Mouse (Mus musculus) heart, adult 2 months (tissue): ENCODE results near the gene Kctd17. TPM values are rescaled to one million over a fixed set of nuclear protein-coding genes. Genes with fewer than 3 reads are reported as not detected.

Source experiments
- DNase-seq, 2 experiments: peaks; one replicate each; pipeline ENCODE4 v3.0.0; 2021
- H3K27ac ChIP-seq: fragments of 200-600 bp; 2 replicates; pipeline ENCODE4 v1.8.1; 2022
- H3K27me3 ChIP-seq: fragments of 200-500 bp; 2 replicates; pipeline ENCODE4 v1.6.1; 2012; ENCODE audit warnings: mild to moderate bottlenecking, low read length, inconsistent platforms, mixed read lengths; ENCODE audit not compliant: control insufficient read depth, insufficient read depth
- H3K36me3 ChIP-seq: fragments of 200-500 bp; 2 replicates; pipeline ENCODE4 v1.6.1; 2012; ENCODE audit warnings: low read length, inconsistent platforms; ENCODE audit not compliant: control insufficient read depth, insufficient read depth
- H3K4me1 ChIP-seq: fragments of 200-500 bp; 2 replicates; pipeline ENCODE4 v1.6.1; 2011; ENCODE audit warnings: low read length; ENCODE audit not compliant: control insufficient read depth, insufficient read depth
- H3K4me3 ChIP-seq: fragments of 200-600 bp; 2 replicates; pipeline ENCODE4 v1.8.1; 2022
- H3K79me2 ChIP-seq: fragments of 200-500 bp; replicated peaks from 2 replicates; pipeline ENCODE4 v1.6.1; 2012; ENCODE audit warnings: mild to moderate bottlenecking, inconsistent platforms, low read length, moderate library complexity, mixed read lengths; ENCODE audit not compliant: control insufficient read depth, insufficient read depth
- H3K9ac ChIP-seq: fragments of 200-500 bp; 2 replicates; pipeline ENCODE4 v1.6.1; 2012; ENCODE audit warnings: low read depth, mild to moderate bottlenecking, control low read depth, inconsistent platforms, low read length, mixed read lengths
- CTCF ChIP-seq: fragments of 200-600 bp; IDR thresholded peaks from 2 replicates; pipeline ENCODE4 v1.8.1; 2022; ENCODE audit warnings: antibody characterized with exemption, mild to moderate bottlenecking, moderate library complexity
- EP300 ChIP-seq: fragments of 200-500 bp; IDR thresholded peaks from 2 replicates; pipeline ENCODE4 v1.6.1; 2011; ENCODE audit warnings: low read depth, low read length, control low read depth; ENCODE audit not compliant: insufficient read depth
- POLR2A ChIP-seq: fragments of 200-500 bp; IDR thresholded peaks from 2 replicates; pipeline ENCODE4 v1.6.1; 2011; ENCODE audit warnings: mild to moderate bottlenecking, low read depth, low read length, control low read depth; ENCODE audit not compliant: insufficient read depth
- WGBS: fragments of 180-500 bp; shearing (Covaris S2); methylation state at CpG from one replicate; pipeline ENCODE4 v1.1.7; 2018; 5-methylcytosine and 5-hydroxymethylcytosine counted together
- intact Hi-C: fragments of 180-260 bp; cut with DNase I; formaldehyde crosslinking; loops from one replicate; pipeline ENCODE4 v1.15.1; 2025
- polyA plus RNA-seq: library from polyadenylated mRNA; depleted of rRNA; stranded (reverse); fragments of >200 nt; gene quantifications from 2 replicates; pipeline ENCODE4 v1.2.3, GENCODE M21; 2012
- total RNA-seq, 2 experiments: library from RNA; stranded (reverse); gene quantifications; 2 replicates each; pipeline ENCODE4 v1.2.3; 2021

Kctd17 gene
- total and polyA plus RNA-seq, 3 experiments: 18.4 to 66.1 (median 24.5) TPM

DNA sequence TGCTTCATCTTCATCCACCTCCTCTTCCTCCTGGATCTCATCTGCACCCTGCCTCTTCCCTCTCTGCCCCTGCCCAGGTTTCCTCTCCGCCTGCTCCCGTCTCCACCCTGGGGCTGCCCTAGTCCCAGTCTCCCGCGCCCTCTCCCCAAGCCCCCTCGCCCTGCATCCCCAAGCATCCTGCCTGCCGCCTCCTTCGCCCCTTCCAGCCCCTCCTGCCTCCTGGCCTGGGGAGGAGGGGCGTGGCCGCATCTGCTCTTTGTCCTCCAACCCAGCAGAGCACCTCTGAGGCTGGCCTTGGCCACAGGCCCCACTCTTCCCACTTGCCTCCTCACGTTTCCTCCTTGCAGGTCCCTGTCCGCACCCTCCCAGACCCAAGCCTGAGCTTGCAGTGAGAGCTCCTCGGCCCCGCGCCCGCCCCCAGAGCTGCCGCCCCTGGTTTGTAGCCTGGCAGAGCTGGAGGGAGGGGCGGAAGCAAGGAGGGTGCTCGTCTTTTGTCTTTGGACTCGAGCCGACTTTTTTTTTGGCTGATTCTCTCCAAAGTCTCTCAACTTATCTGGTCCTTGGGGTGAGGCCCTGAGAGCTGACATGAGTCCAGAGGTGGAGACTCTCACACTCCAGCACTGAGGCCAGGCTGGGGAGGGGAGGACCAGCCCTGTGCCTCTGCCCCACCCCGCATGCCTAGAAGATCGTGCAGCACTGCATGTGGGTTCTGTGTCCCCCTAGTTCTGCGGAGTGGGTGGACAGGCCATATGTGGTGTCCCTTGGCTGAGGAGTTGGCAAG, 9.1 kb downstream of the Kctd17 start:
- Histone ChIP-seq H3K36me3 (no peaks in the 10 kb centered on the region), H3K27me3 (no peaks in the 10 kb centered on the region), H3K4me1 (peaks cover 3% of the 10 kb centered on the region), H3K4me3 (peak overlapping the region; percentile 2; the same call in 1 of the 2 replicates), H3K27ac (peak overlapping the region; percentile 45), H3K9ac (0 out of 2 replicates have a peak overlapping the region, but pooled peaks have one; percentile 9), H3K79me2 (no peaks in the 10 kb centered on the region)
- intact Hi-C loops: no loop called here
- TF ChIP-seq CTCF (no peak), POLR2A (no peak), EP300 (no peak)
- WGBS: 28% methylated on average over 23 of the region's 23 CpGs
- peak; percentile 72 to 73 for DNase-seq

DNA sequence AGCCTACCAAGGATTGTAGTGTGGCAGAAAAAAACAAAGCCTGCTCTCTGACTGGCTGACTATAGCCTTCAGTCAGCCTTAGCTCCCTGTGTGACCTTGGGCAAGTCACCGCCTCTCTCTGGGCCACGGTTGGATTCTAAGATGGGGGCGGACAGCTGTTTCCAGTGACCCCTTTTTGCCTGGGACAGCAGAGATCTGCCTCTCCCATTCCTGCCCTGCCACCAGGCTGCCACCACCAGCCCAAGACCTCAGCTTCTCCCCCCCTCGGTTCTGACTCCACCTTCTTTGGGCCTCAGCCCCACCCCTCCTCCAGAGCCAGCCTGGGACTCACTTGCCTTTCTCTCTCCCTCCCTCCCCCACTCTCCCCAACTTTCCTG, 9.6 kb downstream of the Kctd17 start:
- H3K4me3 ChIP-seq: no peak overlapping the region
- peak overlapping the region; percentile 45; the same call in 1 of the 2 replicates for H3K27ac ChIP-seq
- no peaks in the 10 kb centered on the region for H3K27me3 ChIP-seq
- H3K36me3 ChIP-seq: no peaks in the 10 kb centered on the region
- H3K79me2 ChIP-seq: no peaks in the 10 kb centered on the region
- DNase-seq: no peak
- intact Hi-C loops: no loop called here
- peaks cover 3% of the 10 kb centered on the region for H3K4me1 ChIP-seq
- H3K9ac ChIP-seq: no peak overlapping the region
- 55% methylated on average over 4 of the region's 4 CpGs for WGBS
- TF ChIP-seq POLR2A: no peak
- TF ChIP-seq EP300: no peak
- no peak for TF ChIP-seq CTCF

DNA sequence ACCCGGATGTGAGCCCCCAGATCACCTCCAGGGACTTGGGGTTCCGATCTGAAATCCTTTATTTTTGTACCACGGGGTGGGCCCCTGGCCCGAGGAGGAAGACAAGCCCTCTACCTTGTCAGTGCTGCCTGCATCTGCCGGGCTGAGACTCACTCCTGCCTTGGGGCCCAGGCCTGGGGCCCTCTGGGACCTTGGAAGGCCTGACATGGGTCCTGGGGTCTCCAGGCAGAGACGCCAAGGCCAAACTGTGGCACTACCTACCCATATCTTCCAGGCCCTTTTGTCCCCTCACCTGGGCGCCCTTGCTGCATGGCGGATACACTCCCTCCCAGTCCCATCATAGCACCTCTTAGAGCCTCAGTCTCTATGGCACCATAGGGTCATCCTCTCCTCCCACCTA, 10.1 kb downstream of the Kctd17 start:
- Histone ChIP-seq H3K4me3 (no peak overlapping the region), H3K4me1 (peaks cover 3% of the 10 kb centered on the region), H3K9ac (no peak overlapping the region), H3K27ac (no peak overlapping the region), H3K27me3 (no peaks in the 10 kb centered on the region), H3K79me2 (no peaks in the 10 kb centered on the region), H3K36me3 (no peaks in the 10 kb centered on the region)
- intact Hi-C loops: no loop called here
- 66% methylated on average over 8 of the region's 8 CpGs for WGBS
- no peak for TF ChIP-seq CTCF
- no peak for TF ChIP-seq POLR2A
- no peak for TF ChIP-seq EP300
- DNase-seq: peak in 1 of 2 experiments; percentile 7

DNA sequence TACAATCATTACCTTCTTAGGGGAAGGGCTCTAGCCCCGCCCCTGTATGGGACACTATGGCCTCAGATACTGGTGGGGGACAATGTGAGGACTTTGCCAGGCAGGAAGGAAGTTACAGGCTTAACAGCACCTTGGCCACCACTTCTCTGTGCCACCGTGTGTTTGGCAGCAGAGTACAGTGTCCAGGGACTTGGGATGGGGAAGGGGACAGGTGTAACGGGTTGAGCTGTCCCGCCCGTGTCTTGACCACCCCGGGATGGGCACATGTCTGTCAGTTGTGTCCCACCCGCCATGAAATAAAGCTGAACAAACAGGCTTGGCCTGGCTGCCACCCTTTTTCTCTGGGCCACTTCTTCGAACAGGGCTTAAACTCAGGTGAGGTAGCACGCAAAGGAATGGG, 10.6 kb downstream of the Kctd17 start:
- intact Hi-C loops: no loop called here
- WGBS: 84% methylated on average over 9 of the region's 9 CpGs
- H3K9ac ChIP-seq: no peak overlapping the region
- H3K27me3 ChIP-seq: no peaks in the 10 kb centered on the region
- no peak for DNase-seq
- no peaks in the 10 kb centered on the region for H3K79me2 ChIP-seq
- H3K27ac ChIP-seq: no peak overlapping the region
- no peak overlapping the region for H3K4me3 ChIP-seq
- TF ChIP-seq POLR2A (no peak), CTCF (no peak)
- no peaks in the 10 kb centered on the region for H3K36me3 ChIP-seq
- H3K4me1 ChIP-seq: peaks cover 3% of the 10 kb centered on the region

DNA sequence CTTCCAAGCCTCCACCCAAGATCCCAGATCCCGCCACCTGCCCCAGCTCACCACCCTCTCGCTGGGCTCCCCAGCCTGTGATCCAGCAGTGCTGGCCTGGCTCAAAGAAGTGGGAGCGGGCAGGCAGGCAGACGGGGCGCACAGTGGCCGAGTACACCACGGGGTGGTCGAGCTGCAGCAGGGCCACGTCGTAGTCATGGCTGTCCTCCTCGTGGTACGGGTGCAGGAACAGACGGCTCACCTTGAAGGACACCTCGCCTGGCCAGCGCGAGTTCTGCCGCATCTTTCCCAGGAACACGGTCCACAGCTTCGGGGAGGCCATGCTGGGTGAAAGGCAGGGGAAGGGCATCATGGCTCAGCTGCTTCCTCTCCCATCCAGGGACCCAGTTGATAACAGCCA, 13.9 kb downstream of the Kctd17 start:
- Histone ChIP-seq H3K79me2 (no peaks in the 10 kb centered on the region), H3K4me1 (peaks cover 2% of the 10 kb centered on the region), H3K27ac (no peak overlapping the region), H3K9ac (no peak overlapping the region), H3K4me3 (no peak overlapping the region), H3K27me3 (no peaks in the 10 kb centered on the region), H3K36me3 (no peaks in the 10 kb centered on the region)
- TF ChIP-seq CTCF (no peak), EP300 (no peak), POLR2A (no peak)
- WGBS: 92% methylated on average over 19 of the region's 19 CpGs
- intact Hi-C loops: no loop called here
- DNase-seq: peak in 1 of 2 experiments; percentile 3

DNA sequence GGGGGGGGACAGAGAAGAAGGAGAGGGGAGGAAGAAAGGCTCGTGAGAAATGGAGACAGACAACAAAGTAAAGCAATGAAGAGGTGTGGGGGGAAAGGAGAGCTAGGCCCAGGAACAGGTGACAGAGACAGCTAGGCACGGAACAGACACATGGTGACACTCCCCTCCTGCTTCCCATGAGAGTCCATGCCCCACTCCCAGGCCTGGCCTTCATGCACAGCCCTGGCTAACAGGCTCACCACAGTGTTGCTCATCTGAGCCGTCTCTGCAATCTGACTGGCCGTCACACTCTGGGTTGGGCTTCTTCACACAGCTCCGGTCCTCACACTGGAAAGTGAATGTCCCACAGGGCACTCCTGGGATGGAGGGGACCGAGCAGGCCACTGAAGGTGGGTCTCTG, 15.5 kb downstream of the Kctd17 start:
- H3K4me1 ChIP-seq: peaks cover 3% of the 10 kb centered on the region; the same call in 1 of the 2 replicates
- intact Hi-C loops: no loop called here
- H3K36me3 ChIP-seq: no peaks in the 10 kb centered on the region
- WGBS: 43% methylated on average over 6 of the region's 6 CpGs
- H3K79me2 ChIP-seq: no peaks in the 10 kb centered on the region
- no peak overlapping the region for H3K27ac ChIP-seq
- DNase-seq: no peak
- no peak overlapping the region for H3K9ac ChIP-seq
- no peak overlapping the region for H3K4me3 ChIP-seq
- TF ChIP-seq CTCF: no peak
- no peak for TF ChIP-seq EP300
- TF ChIP-seq POLR2A: no peak
- no peaks in the 10 kb centered on the region for H3K27me3 ChIP-seq
